Mouse (Mus musculus) spleen, adult 12 weeks (tissue): ENCODE data around the gene Plcg1.

ENCODE experiments used
- DNase-seq: peaks from one replicate; pipeline ENCODE4 v3.0.0; 2022; ENCODE audit warnings: low spot score

Plcg1 gene

GRCm38 (mm10) chr2:160770409-160770808 is 39.3 kb downstream of the Plcg1 start:
- DNase-seq: no peak

GRCm38 (mm10) chr2:160770871-160771270 is 39.8 kb downstream of the Plcg1 start:
- DNase-seq: no peak

- DNase-seq: no peak
Observed at GRCm38 (mm10) chr2:160771325-160772276, 40.5 kb downstream of the Plcg1 start.

- DNase-seq: no peak
Observed at GRCm38 (mm10) chr2:160778034-160778433, 46.9 kb downstream of the Plcg1 start.

- DNase-seq: no peak
Observed at GRCm38 (mm10) chr2:160780154-160780833, 49.2 kb downstream of the Plcg1 start.

GRCm38 (mm10) chr2:160780834-160781219 is 49.7 kb downstream of the Plcg1 start:
- DNase-seq: no peak

- DNase-seq: no peak
Observed at GRCm38 (mm10) chr2:160786333-160786732, 55.2 kb downstream of the Plcg1 start.

GRCm38 (mm10) chr2:160789046-160789445 is 57.9 kb downstream of the Plcg1 start:
- DNase-seq: no peak

GRCm38 (mm10) chr2:160789741-160790140 is 58.6 kb downstream of the Plcg1 start:
- DNase-seq: no peak

- DNase-seq: no peak
Observed at GRCm38 (mm10) chr2:160793117-160793516, 62.0 kb downstream of the Plcg1 start.

GRCm38 (mm10) chr2:160796973-160797372 is 65.9 kb downstream of the Plcg1 start:
- no peak for DNase-seq

GRCm38 (mm10) chr2:160798206-160798605 is 67.1 kb downstream of the Plcg1 start:
- no peak for DNase-seq

- DNase-seq: no peak
Observed at GRCm38 (mm10) chr2:160800967-160801366, 69.9 kb downstream of the Plcg1 start.

GRCm38 (mm10) chr2:160802326-160802725 is 71.2 kb downstream of the Plcg1 start:
- DNase-seq: no peak

- no peak for DNase-seq
Observed at GRCm38 (mm10) chr2:160804794-160805527, 73.9 kb downstream of the Plcg1 start.

GRCm38 (mm10) chr2:160806091-160806521 is 75.0 kb downstream of the Plcg1 start:
- DNase-seq: no peak

GRCm38 (mm10) chr2:160810376-160810775 is 79.3 kb downstream of the Plcg1 start:
- no peak for DNase-seq

GRCm38 (mm10) chr2:160810802-160811201 is 79.7 kb downstream of the Plcg1 start:
- DNase-seq: no peak
